Mouse (Mus musculus) skeletal muscle tissue, adult 2 months (tissue): ENCODE data around the gene Plscr2.

Experiments used
- DNase-seq: peaks from one replicate; pipeline ENCODE4 v3.0.0-alpha.2; 2012; ENCODE audit warnings: low read depth, low spot score

The Plscr2 gene

GRCm38 (mm10) chr9:92338954-92339353 is 63.6 kb downstream of the Plscr2 start:
- no peak for DNase-seq
